Mouse (Mus musculus) embryonic facial prominence, embryonic 10.5 days (tissue): ENCODE data around the gene Galk1. TPM values are rescaled to one million over a fixed set of nuclear protein-coding genes. Genes with fewer than 3 reads are reported as not detected.
A peak's percentile ranks its signal among the peaks of the same experiment; 100 is the strongest.

Source experiments
- DNase-seq: peaks from one replicate; pipeline ENCODE4 v3.0.0-alpha.2; 2017; ENCODE audit warnings: low spot score
- H3K27ac ChIP-seq: fragments of 300-500 bp; sonication (generic); replicated peaks from 2 replicates; pipeline ENCODE4 v1.5.1; 2016; ENCODE audit warnings: mild to moderate bottlenecking
- H3K27me3 ChIP-seq: fragments of 300-500 bp; sonication (generic); replicated peaks from 2 replicates; pipeline ENCODE4 v1.6.1; 2016; ENCODE audit warnings: low read depth, mild to moderate bottlenecking; ENCODE audit not compliant: poor library complexity, severe bottlenecking
- H3K36me3 ChIP-seq: fragments of 300-500 bp; sonication (generic); replicated peaks from 2 replicates; pipeline ENCODE4 v1.6.1; 2016; ENCODE audit warnings: mild to moderate bottlenecking, moderate library complexity
- H3K4me1 ChIP-seq: fragments of 300-500 bp; sonication (generic); 2 replicates; pipeline ENCODE4 v1.6.1; 2016
- H3K4me3 ChIP-seq: fragments of 300-500 bp; sonication (generic); 2 replicates; pipeline ENCODE4 v1.5.1; 2016; ENCODE audit warnings: mild to moderate bottlenecking, moderate library complexity
- H3K9me3 ChIP-seq: fragments of 300-500 bp; sonication (generic); 2 replicates; pipeline ENCODE4 v1.6.1; 2016; ENCODE audit warnings: mild to moderate bottlenecking
- WGBS: fragments of 180-500 bp; shearing (Covaris S2); methylation state at CpG from one replicate; pipeline ENCODE4 v1.1.7; 2016; 5-methylcytosine and 5-hydroxymethylcytosine counted together
- polyA plus RNA-seq: library from polyadenylated mRNA; unstranded; fragments of >200 nt; fragmentation: Nextera tagmentation; extraction: Ambion mirVana; gene quantifications from 2 replicates; pipeline ENCODE4 v1.2.1, GENCODE M21; 2016

Galk1 gene
- polyA plus RNA-seq, 1 experiment from 2014 or later = 212 TPM

DNA sequence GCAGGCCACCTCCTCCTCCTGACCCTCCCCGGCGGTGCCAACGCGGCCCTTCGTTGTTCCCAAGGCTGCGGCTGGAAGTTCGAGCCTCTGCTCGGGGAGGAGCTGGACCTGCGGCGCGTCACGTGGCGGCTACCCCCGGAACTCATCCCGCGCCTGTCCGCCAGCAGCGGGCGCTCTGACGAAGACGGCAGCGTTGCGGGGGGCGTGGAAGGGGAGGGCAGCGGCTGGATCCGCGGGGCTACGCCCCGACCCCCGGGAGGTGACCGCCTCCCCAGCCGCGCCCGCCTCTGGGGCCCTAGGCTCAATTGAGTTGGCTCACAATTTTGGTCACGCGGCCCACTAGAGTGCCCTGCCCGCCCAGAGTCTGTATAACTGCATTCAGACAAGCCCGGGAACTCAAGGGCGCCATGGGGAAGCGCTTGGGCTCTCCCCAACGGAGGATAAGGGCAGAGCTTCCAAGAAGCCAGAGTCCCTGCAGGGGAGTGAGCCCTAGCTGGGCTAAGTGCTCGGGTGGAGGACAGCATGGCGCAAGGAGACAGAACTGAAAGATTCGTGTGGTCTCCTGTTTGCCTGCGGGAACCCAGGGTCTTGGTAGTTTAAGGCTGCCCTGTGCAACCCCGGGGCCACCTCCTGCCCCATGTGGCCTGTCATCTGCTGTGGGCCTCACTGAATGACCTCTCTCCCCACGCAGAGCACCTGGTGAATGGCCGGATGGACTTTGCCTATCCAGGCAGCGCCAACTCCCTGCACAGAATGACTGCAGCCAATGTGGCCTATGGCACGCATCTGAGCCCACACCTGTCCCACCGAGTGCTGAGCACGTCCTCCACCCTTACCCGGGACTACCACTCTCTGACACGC is 7.4 kb downstream of the Galk1 start:
- 5% methylated on average over 54 of the region's 54 CpGs for WGBS
- peak overlapping the region; percentile 60 for H3K4me3 ChIP-seq
- peak; percentile 91 for DNase-seq
- H3K9me3 ChIP-seq = no peaks in the 10 kb centered on the region
- H3K4me1 ChIP-seq = peaks cover 39% of the 10 kb centered on the region
- H3K27ac ChIP-seq = peak overlapping the region; percentile 83
- H3K27me3 ChIP-seq = peaks cover 6% of the 10 kb centered on the region
- peaks cover 42% of the 10 kb centered on the region for H3K36me3 ChIP-seq

- H3K4me3 ChIP-seq = peak overlapping the region; percentile 60
- peaks cover 8% of the 10 kb centered on the region for H3K27me3 ChIP-seq
- peaks cover 42% of the 10 kb centered on the region for H3K4me1 ChIP-seq
- no peak for DNase-seq
- H3K9me3 ChIP-seq = no peaks in the 10 kb centered on the region
- peaks cover 34% of the 10 kb centered on the region for H3K36me3 ChIP-seq
- 40% methylated on average over 8 of the region's 8 CpGs for WGBS
- peak overlapping the region; percentile 83 for H3K27ac ChIP-seq
Observed at GRCm38 (mm10) chr11:116004186-116004823, 8.2 kb downstream of the Galk1 start.

- peaks cover 8% of the 10 kb centered on the region for H3K27me3 ChIP-seq
- no peak for DNase-seq
- H3K4me3 ChIP-seq = 0 out of 2 replicates have a peak overlapping the region, but pooled peaks have one; percentile 0
- 83% methylated on average over 3 of the region's 3 CpGs for WGBS
- no peak overlapping the region for H3K27ac ChIP-seq
- peaks cover 20% of the 10 kb centered on the region for H3K36me3 ChIP-seq
- peaks cover 42% of the 10 kb centered on the region for H3K4me1 ChIP-seq
- no peaks in the 10 kb centered on the region for H3K9me3 ChIP-seq
Observed at GRCm38 (mm10) chr11:116002894-116003293, 9.6 kb downstream of the Galk1 start.

DNA sequence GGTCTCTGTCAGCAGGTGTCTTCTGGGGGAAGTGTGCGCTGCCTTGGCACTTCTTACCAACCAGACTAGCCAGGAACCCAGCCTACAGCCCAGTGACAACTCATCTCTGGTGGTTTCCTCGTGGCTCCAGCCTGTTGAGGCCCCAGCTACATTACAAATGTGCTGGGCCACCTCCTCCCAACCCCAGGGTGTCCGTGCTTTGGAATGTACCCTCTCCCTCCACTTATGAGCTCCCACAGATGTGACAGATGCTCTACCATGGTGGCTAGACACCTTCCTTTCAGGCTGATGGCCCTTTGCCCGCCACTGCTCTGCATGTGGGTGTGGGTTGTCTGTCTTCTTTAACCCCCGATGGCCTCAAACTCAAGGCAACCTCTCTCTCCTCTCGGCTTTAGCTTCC is 10.8 kb downstream of the Galk1 start:
- WGBS = 72% methylated on average over 6 of the region's 6 CpGs
- Histone ChIP-seq H3K27me3 (peaks cover 8% of the 10 kb centered on the region), H3K9me3 (no peaks in the 10 kb centered on the region), H3K4me1 (peaks cover 42% of the 10 kb centered on the region), H3K36me3 (peaks cover 8% of the 10 kb centered on the region), H3K4me3 (no peak overlapping the region), H3K27ac (no peak overlapping the region)
- DNase-seq = no peak

GRCm38 (mm10) chr11:116000607-116001006 is 11.9 kb downstream of the Galk1 start:
- Histone ChIP-seq H3K27me3 (peaks cover 8% of the 10 kb centered on the region), H3K36me3 (no peaks in the 10 kb centered on the region), H3K27ac (peak overlapping the region; percentile 11; the same call in 1 of the 2 replicates), H3K9me3 (no peaks in the 10 kb centered on the region), H3K4me1 (peaks cover 31% of the 10 kb centered on the region), H3K4me3 (no peak overlapping the region)
- DNase-seq = peak; percentile 39
- WGBS = 28% methylated on average over 10 of the region's 10 CpGs

GRCm38 (mm10) chr11:115999538-116000143 is 12.9 kb downstream of the Galk1 start:
- 17% methylated on average over 14 of the region's 14 CpGs for WGBS
- Histone ChIP-seq H3K27me3 (peaks cover 8% of the 10 kb centered on the region), H3K27ac (no peak overlapping the region; the same call in 1 of the 2 replicates), H3K9me3 (no peaks in the 10 kb centered on the region), H3K36me3 (no peaks in the 10 kb centered on the region), H3K4me3 (no peak overlapping the region), H3K4me1 (peaks cover 22% of the 10 kb centered on the region)
- peak; percentile 73 for DNase-seq

DNA sequence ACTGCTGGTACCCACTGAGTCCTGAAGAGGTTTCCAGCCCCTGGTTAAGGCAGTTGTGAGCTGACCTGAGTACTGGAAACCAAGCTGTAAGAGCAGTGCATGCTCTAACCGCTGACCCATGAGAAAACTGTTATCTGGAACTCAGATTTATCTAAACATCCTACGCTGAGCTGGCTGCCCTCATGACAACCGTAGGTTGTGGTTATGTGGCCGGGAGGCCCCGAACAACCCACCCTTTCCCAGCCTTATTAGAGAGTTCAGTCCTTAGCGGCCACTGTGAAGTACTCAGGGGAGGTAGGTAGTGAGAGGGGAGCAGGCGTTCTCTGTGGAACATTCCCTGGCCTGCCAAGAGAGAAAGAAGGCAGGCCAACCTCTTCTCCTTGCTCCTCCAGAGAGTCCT is 13.5 kb downstream of the Galk1 start:
- peaks cover 18% of the 10 kb centered on the region for H3K4me1 ChIP-seq
- no peaks in the 10 kb centered on the region for H3K36me3 ChIP-seq
- peaks cover 8% of the 10 kb centered on the region for H3K27me3 ChIP-seq
- no peak overlapping the region for H3K27ac ChIP-seq
- no peak overlapping the region for H3K4me3 ChIP-seq
- no peak for DNase-seq
- no peaks in the 10 kb centered on the region for H3K9me3 ChIP-seq
- WGBS = 83% methylated on average over 7 of the region's 7 CpGs

DNA sequence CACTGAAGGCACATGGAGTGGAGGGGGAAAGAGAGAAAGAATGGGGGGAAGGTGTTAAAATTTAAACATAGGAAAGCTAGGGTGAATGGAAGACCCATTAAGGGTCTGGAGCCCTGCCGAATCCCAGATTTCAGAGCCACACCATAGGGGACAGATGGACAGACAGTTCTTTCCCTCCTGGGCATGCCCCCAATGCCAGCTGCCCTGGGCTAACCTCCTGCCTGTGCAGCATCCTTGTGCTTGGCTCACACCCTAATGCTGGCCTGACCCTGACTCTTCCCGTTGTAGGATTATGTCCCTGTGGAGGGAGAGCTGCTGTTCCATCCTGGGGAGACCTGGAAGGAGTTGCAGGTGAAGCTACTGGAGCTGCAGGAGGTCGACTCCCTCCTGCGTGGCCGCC is 14.9 kb downstream of the Galk1 start:
- Histone ChIP-seq H3K36me3 (no peaks in the 10 kb centered on the region), H3K4me1 (peaks cover 18% of the 10 kb centered on the region), H3K27ac (no peak overlapping the region), H3K27me3 (peaks cover 14% of the 10 kb centered on the region), H3K9me3 (no peaks in the 10 kb centered on the region), H3K4me3 (no peak overlapping the region)
- DNase-seq = no peak
- 72% methylated on average over 5 of the region's 5 CpGs for WGBS

DNA sequence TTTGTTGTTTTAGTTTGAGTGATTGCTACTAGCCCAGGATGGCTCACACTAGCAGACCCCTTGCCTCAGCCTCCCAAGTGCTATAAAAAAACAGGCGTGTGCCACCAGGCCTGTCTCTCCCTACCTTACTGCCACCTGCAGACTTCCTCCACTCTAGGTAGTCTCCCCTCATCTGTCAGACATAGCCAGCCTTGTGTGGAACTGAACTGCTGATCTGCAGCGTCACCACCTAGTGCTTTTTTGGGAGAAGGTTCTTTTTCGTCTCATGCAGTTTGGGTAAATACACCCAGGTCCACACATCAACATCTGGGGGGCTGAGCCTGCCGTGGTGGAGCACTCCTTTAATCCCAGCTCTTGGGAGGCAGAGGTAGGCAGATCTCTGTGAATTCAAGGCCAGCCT is 15.5 kb downstream of the Galk1 start:
- WGBS = 74% methylated on average over 4 of the region's 4 CpGs
- no peak for DNase-seq
- H3K4me3 ChIP-seq = no peak overlapping the region
- no peaks in the 10 kb centered on the region for H3K9me3 ChIP-seq
- H3K27ac ChIP-seq = no peak overlapping the region
- H3K36me3 ChIP-seq = no peaks in the 10 kb centered on the region
- peaks cover 19% of the 10 kb centered on the region for H3K27me3 ChIP-seq
- peaks cover 18% of the 10 kb centered on the region for H3K4me1 ChIP-seq

- Histone ChIP-seq H3K36me3 (no peaks in the 10 kb centered on the region), H3K27me3 (peaks cover 15% of the 10 kb centered on the region), H3K4me1 (peaks cover 7% of the 10 kb centered on the region), H3K4me3 (no peak overlapping the region), H3K9me3 (no peaks in the 10 kb centered on the region), H3K27ac (no peak overlapping the region)
- no peak for DNase-seq
- 90% methylated on average over 3 of the region's 3 CpGs for WGBS
Observed at GRCm38 (mm10) chr11:115995256-115995655, 17.3 kb downstream of the Galk1 start.

DNA sequence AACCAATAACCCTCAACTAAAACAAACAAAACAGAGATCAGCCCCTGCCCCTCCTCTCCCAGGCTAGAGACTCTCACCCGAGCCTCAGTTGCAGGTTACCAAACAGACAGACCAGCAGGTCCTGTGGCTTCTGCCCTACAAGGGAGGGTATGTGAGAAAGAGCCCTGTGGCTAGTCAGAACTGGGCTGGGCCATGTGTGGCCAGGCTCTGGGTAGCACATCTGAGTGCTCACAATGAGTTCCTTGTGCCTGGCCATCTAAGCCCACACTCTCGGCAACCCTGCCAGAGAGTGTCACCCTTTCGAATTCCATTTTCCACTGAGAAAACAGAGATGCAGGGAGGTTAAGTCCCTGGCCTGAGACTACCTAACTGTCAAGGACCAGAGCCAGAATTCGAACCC is 20.4 kb downstream of the Galk1 start:
- H3K4me1 ChIP-seq = peaks cover 12% of the 10 kb centered on the region
- peaks cover 28% of the 10 kb centered on the region for H3K27me3 ChIP-seq
- no peaks in the 10 kb centered on the region for H3K9me3 ChIP-seq
- 48% methylated on average over 4 of the region's 4 CpGs for WGBS
- no peak overlapping the region for H3K27ac ChIP-seq
- no peak overlapping the region for H3K4me3 ChIP-seq
- H3K36me3 ChIP-seq = no peaks in the 10 kb centered on the region
- DNase-seq = no peak

- Histone ChIP-seq H3K4me3 (peak overlapping the region; percentile 43), H3K27ac (peak overlapping the region; percentile 30; the same call in 1 of the 2 replicates), H3K36me3 (no peaks in the 10 kb centered on the region), H3K4me1 (peaks cover 12% of the 10 kb centered on the region), H3K9me3 (no peaks in the 10 kb centered on the region), H3K27me3 (peaks cover 32% of the 10 kb centered on the region)
- DNase-seq = peak; percentile 33
- WGBS = 28% methylated on average over 15 of the region's 15 CpGs
Observed at GRCm38 (mm10) chr11:115989686-115990085, 22.8 kb downstream of the Galk1 start.
